Mouse (Mus musculus) liver, postnatal 0 days (tissue): ENCODE measurements around the gene Gm20388. TPM values are rescaled to one million over a fixed set of nuclear protein-coding genes. Genes with fewer than 3 reads are reported as not detected.

Source experiments
- ATAC-seq: fragments of 200-750 bp; cut with Nextera tagmentation; 2 replicates; pipeline ENCODE4 v1.8.0; 2017; ENCODE audit warnings: mild to moderate bottlenecking, moderate library complexity
- DNase-seq: peaks from one replicate; pipeline ENCODE4 v3.0.0-alpha.2; 2016
- H3K27ac ChIP-seq: fragments of 300-500 bp; sonication (generic); 2 replicates; pipeline ENCODE4 v1.5.1; 2014; ENCODE audit warnings: antibody characterized with exemption, moderate library complexity, mild to moderate bottlenecking, low read depth
- H3K27me3 ChIP-seq: fragments of 300-500 bp; sonication (generic); 2 replicates; pipeline ENCODE4 v1.6.1; 2014; ENCODE audit warnings: low read length, control low read depth, mixed read lengths; ENCODE audit not compliant: insufficient read depth
- H3K36me3 ChIP-seq: fragments of 300-500 bp; sonication (generic); replicated peaks from 2 replicates; pipeline ENCODE4 v1.6.1; 2014; ENCODE audit warnings: mild to moderate bottlenecking, control low read depth, low read length, moderate library complexity, mixed read lengths; ENCODE audit not compliant: insufficient read depth
- H3K4me1 ChIP-seq: fragments of 300-500 bp; sonication (generic); 2 replicates; pipeline ENCODE4 v1.6.1; 2014; ENCODE audit warnings: antibody characterized with exemption, mild to moderate bottlenecking, control low read depth; ENCODE audit not compliant: insufficient read depth
- H3K4me2 ChIP-seq: fragments of 300-500 bp; sonication (generic); 2 replicates; pipeline ENCODE4 v1.6.1; 2014; ENCODE audit warnings: low read depth, mild to moderate bottlenecking, low read length, moderate library complexity, mixed read lengths
- H3K4me3 ChIP-seq: fragments of 300-500 bp; sonication (generic); 2 replicates; pipeline ENCODE4 v1.5.1; 2014; ENCODE audit warnings: low read depth, low read length
- H3K9ac ChIP-seq: fragments of 300-500 bp; sonication (generic); replicated peaks from 2 replicates; pipeline ENCODE4 v1.6.1; 2014; ENCODE audit warnings: mild to moderate bottlenecking, moderate library complexity
- H3K9me3 ChIP-seq: fragments of 300-500 bp; sonication (generic); 2 replicates; pipeline ENCODE4 v1.6.1; 2016; ENCODE audit warnings: mild to moderate bottlenecking, control low read depth, low read length, mixed read lengths
- CTCF ChIP-seq: sonication (generic); IDR thresholded peaks from 2 replicates; pipeline ENCODE4 v1.5.1; 2016; ENCODE audit warnings: antibody characterized with exemption, low read depth
- EP300 ChIP-seq: IDR thresholded peaks from 2 replicates; pipeline ENCODE4 v1.6.1; 2016; ENCODE audit warnings: antibody characterized with exemption, low read depth, mild to moderate bottlenecking
- WGBS: fragments of 180-500 bp; shearing (Covaris S2); extraction: QIAGEN DNeasy Blood & Tissue Kit; methylation state at CpG from one replicate; pipeline ENCODE4 v1.1.7; 2014; ENCODE audit not compliant: insufficient replicate concordance; 5-methylcytosine and 5-hydroxymethylcytosine counted together
- polyA plus RNA-seq: library from polyadenylated mRNA; unstranded; fragments of >200 nt; fragmentation: Nextera tagmentation; extraction: Ambion mirVana; gene quantifications from 2 replicates; pipeline ENCODE4 v1.2.1, GENCODE M21; 2015

The Gm20388 gene
- polyA plus RNA-seq, 1 experiment from 2014 or later = not detected

- Histone ChIP-seq H3K9me3 (no peaks in the 10 kb centered on the region), H3K4me2 (no peak overlapping the region; the same call in 1 of the 2 replicates), H3K4me1 (peaks cover 12% of the 10 kb centered on the region), H3K4me3 (no peak overlapping the region), H3K36me3 (no peaks in the 10 kb centered on the region), H3K9ac (no peak overlapping the region; the same call in 1 of the 2 replicates), H3K27me3 (peaks cover 11% of the 10 kb centered on the region; the same call in 1 of the 2 replicates), H3K27ac (no peak overlapping the region)
- TF ChIP-seq CTCF = no peak
- TF ChIP-seq EP300 = no peak
- ATAC-seq (peak; percentile 27; the same call in 1 of the 2 replicates), DNase-seq (no peak)
- 8% methylated on average over 13 of the region's 13 CpGs for WGBS
Observed at GRCm38 (mm10) chr8:119897933-119898332, 12.7 kb upstream of the Gm20388 start.

GRCm38 (mm10) chr8:119901349-119901748 lies 9.3 kb upstream of the Gm20388 start:
- Histone ChIP-seq H3K27ac (no peak overlapping the region), H3K36me3 (no peaks in the 10 kb centered on the region), H3K4me1 (peaks cover 12% of the 10 kb centered on the region), H3K9me3 (no peaks in the 10 kb centered on the region), H3K27me3 (peaks cover 11% of the 10 kb centered on the region; the same call in 1 of the 2 replicates), H3K9ac (no peak overlapping the region), H3K4me2 (no peak overlapping the region), H3K4me3 (no peak overlapping the region)
- ATAC-seq (peak; percentile 79), DNase-seq (no peak)
- WGBS = 40% methylated on average over 3 of the region's 3 CpGs
- TF ChIP-seq CTCF (no peak), EP300 (no peak)

- TF ChIP-seq CTCF (no peak), EP300 (no peak)
- H3K9me3 ChIP-seq = no peaks in the 10 kb centered on the region
- H3K9ac ChIP-seq = no peak overlapping the region
- DNase-seq (no peak), ATAC-seq (no peak)
- no peak overlapping the region for H3K27ac ChIP-seq
- no peaks in the 10 kb centered on the region for H3K36me3 ChIP-seq
- peaks cover 12% of the 10 kb centered on the region for H3K4me1 ChIP-seq
- H3K4me3 ChIP-seq = no peak overlapping the region
- peaks cover 11% of the 10 kb centered on the region; the same call in 1 of the 2 replicates for H3K27me3 ChIP-seq
- H3K4me2 ChIP-seq = no peak overlapping the region
- 54% methylated on average over 8 of the region's 8 CpGs for WGBS
Observed at GRCm38 (mm10) chr8:119901952-119902351, 8.7 kb upstream of the Gm20388 start.

- H3K4me2 ChIP-seq = no peak overlapping the region
- DNase-seq (no peak), ATAC-seq (no peak)
- no peaks in the 10 kb centered on the region for H3K27me3 ChIP-seq
- no peak overlapping the region for H3K9ac ChIP-seq
- H3K4me3 ChIP-seq = no peak overlapping the region
- WGBS = 66% methylated on average over 12 of the region's 12 CpGs
- H3K4me1 ChIP-seq = peaks cover 11% of the 10 kb centered on the region
- H3K36me3 ChIP-seq = no peaks in the 10 kb centered on the region
- no peaks in the 10 kb centered on the region for H3K9me3 ChIP-seq
- no peak overlapping the region for H3K27ac ChIP-seq
- TF ChIP-seq CTCF (no peak), EP300 (no peak)
Observed at GRCm38 (mm10) chr8:119904323-119904911, 6.2 kb upstream of the Gm20388 start.

GRCm38 (mm10) chr8:119909944-119910546 lies 596 bp upstream of the Gm20388 start, which contains the start of gene Usp10:
Gene Usp10 (plus strand): TSS chr8:119910360.
- DNase-seq (no peak), ATAC-seq (peak; percentile 10)
- H3K4me2 ChIP-seq = peak within 1 kb of the TSS; percentile 89
- H3K27ac ChIP-seq = peak within 1 kb of the TSS; percentile 85
- peak within 1 kb of the TSS; percentile 82 for H3K9ac ChIP-seq
- peak within 1 kb of the TSS; percentile 74 for H3K4me3 ChIP-seq
- H3K9me3 ChIP-seq = no peaks in the 10 kb centered on the region
- H3K36me3 ChIP-seq = no peaks in the 10 kb centered on the region
- TF ChIP-seq CTCF (no peak), EP300 (no peak)
- peaks cover 47% of the 10 kb centered on the region for H3K4me1 ChIP-seq
- 21% methylated on average over 13 of the region's 13 CpGs for WGBS
- no peaks in the 10 kb centered on the region for H3K27me3 ChIP-seq

GRCm38 (mm10) chr8:119911258-119911962 lies 769 bp downstream of the Gm20388 start:
- peak; percentile 14 for ATAC-seq
- DNase-seq = no peak
- peak overlapping the region; percentile 89 for H3K4me2 ChIP-seq
- H3K36me3 ChIP-seq = no peaks in the 10 kb centered on the region
- TF ChIP-seq CTCF (no peak), EP300 (no peak)
- peaks cover 59% of the 10 kb centered on the region for H3K4me1 ChIP-seq
- peak overlapping the region; percentile 74 for H3K4me3 ChIP-seq
- no peaks in the 10 kb centered on the region for H3K9me3 ChIP-seq
- peak overlapping the region; percentile 85 for H3K27ac ChIP-seq
- no peaks in the 10 kb centered on the region for H3K27me3 ChIP-seq
- WGBS = under 1% methylated on average over 29 of the region's 30 CpGs
- peak overlapping the region; percentile 82 for H3K9ac ChIP-seq
